Mouse (Mus musculus) heart, embryonic 12.5 days (tissue): ENCODE data around the gene Mrpl2. TPM values are rescaled to one million over a fixed set of nuclear protein-coding genes. Genes with fewer than 3 reads are reported as not detected.

Experiments
- ATAC-seq: fragments of 200-750 bp; cut with Nextera tagmentation; 2 replicates; pipeline ENCODE4 v1.8.0; 2017; ENCODE audit warnings: moderate TSS enrichment, moderate library complexity; ENCODE audit not compliant: insufficient number of reproducible peaks, low FRiP score
- H3K27ac ChIP-seq: fragments of 300-500 bp; sonication (generic); 2 replicates; pipeline ENCODE4 v1.5.1; 2016; ENCODE audit warnings: mild to moderate bottlenecking, moderate library complexity; ENCODE audit not compliant: poor library complexity, severe bottlenecking
- H3K27me3 ChIP-seq: fragments of 300-500 bp; sonication (generic); replicated peaks from 2 replicates; pipeline ENCODE4 v1.6.1; 2016; ENCODE audit warnings: mild to moderate bottlenecking, moderate library complexity
- H3K36me3 ChIP-seq: fragments of 300-500 bp; sonication (generic); 2 replicates; pipeline ENCODE4 v1.6.1; 2016; ENCODE audit warnings: mild to moderate bottlenecking, moderate library complexity
- H3K4me1 ChIP-seq: fragments of 300-500 bp; sonication (generic); replicated peaks from 2 replicates; pipeline ENCODE4 v1.6.1; 2016; ENCODE audit warnings: mild to moderate bottlenecking
- H3K4me2 ChIP-seq: fragments of 300-500 bp; sonication (generic); 2 replicates; pipeline ENCODE4 v1.6.1; 2016; ENCODE audit warnings: mild to moderate bottlenecking, moderate library complexity
- H3K4me3 ChIP-seq: fragments of 300-500 bp; sonication (generic); 2 replicates; pipeline ENCODE4 v1.5.1; 2016; ENCODE audit warnings: mild to moderate bottlenecking
- H3K9ac ChIP-seq: fragments of 300-500 bp; sonication (generic); 2 replicates; pipeline ENCODE4 v1.6.1; 2016; ENCODE audit warnings: mild to moderate bottlenecking, moderate library complexity
- H3K9me3 ChIP-seq: fragments of 300-500 bp; sonication (generic); replicated peaks from 2 replicates; pipeline ENCODE4 v1.6.1; 2016; ENCODE audit warnings: mild to moderate bottlenecking, moderate library complexity
- WGBS: fragments of 180-500 bp; shearing (Covaris S2); methylation state at CpG from one replicate; pipeline ENCODE4 v1.1.7; 2016; 5-methylcytosine and 5-hydroxymethylcytosine counted together
- polyA plus RNA-seq: library from polyadenylated mRNA; unstranded; fragments of >200 nt; fragmentation: Nextera tagmentation; extraction: Ambion mirVana; gene quantifications from 2 replicates; pipeline ENCODE4 v1.2.1, GENCODE M21; 2016

Gene Mrpl2
- 90.9 and 99.0 TPM in 2 replicates for polyA plus RNA-seq

DNA sequence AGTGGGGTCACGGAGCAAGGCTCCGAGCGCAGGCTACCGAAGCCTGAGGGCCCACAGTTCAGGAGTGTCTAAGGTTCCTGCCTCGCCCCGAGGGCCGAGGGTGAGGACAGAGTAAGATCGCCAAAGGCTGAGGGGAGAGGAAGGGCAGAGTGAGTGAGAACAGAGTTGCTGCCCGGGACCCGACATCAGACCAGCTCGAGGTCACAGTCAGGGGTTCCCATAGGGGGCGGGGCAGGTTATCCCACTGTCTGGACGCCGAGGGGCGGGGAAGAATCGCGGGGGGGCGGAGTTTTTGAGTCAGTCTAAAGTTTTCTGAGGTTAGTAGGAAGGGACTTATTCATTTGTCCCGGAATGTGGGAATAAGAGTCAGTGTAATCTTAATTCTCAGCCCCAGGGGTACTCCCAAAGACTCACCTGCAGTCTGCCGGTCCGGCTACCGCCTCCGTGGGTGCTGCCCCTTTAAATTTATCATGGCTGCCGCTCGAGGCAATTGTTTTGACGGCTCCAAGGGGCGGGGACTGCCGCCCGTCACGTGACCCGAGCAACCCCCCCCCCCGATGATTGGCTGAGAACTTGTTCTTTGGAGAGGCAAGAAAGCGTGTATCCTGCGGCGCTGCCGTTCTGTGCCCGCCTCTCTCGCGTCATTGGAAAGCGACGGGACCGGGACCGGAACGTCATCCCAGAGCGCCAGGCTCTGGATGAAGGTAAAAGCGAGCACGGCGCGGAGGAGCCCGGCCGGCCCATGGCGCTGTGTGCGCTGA is at the start of gene Mrpl2, which contains the start of gene Klc4:
Gene Mrpl2 (plus strand): TSS at position 669 of the 761 bp plus-strand sequence.
Gene Klc4 (minus strand): TSS at position 462 of the 761 bp plus-strand sequence.
- ATAC-seq, result peak; percentile 86
- H3K27ac ChIP-seq, result peak within 1 kb of the TSS; percentile 81
- H3K9ac ChIP-seq, result peak within 1 kb of the TSS; percentile 89
- H3K27me3 ChIP-seq, result no peaks in the 10 kb centered on the region
- no peaks in the 10 kb centered on the region for H3K9me3 ChIP-seq
- H3K4me2 ChIP-seq, result peak within 1 kb of the TSS; percentile 91
- peaks cover 34% of the 10 kb centered on the region for H3K36me3 ChIP-seq
- H3K4me3 ChIP-seq, result peak within 1 kb of the TSS; percentile 89
- WGBS, result under 1% methylated on average over 53 of the region's 53 CpGs
- peaks cover 29% of the 10 kb centered on the region for H3K4me1 ChIP-seq

DNA sequence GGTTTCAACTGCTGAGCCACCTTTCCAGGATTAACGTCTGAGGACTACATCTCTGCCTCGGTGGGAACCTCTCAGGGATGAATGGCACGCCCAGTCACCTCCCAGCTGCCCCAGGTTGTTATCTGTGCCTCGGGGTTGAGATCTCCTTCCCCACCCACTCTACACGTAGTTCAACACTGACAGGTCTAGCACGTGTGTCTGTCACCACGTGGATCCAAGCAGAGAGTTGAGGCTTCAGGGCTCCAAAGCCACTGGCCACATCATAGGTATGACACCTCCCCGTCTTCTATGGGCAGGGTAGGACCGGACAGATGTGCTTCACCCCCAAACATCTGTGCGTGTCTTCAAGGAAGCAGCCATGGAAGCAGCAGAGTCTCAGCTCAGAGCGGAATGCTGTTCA is 48.1 kb upstream of the Mrpl2 start:
- Histone ChIP-seq H3K9ac (no peak overlapping the region), H3K9me3 (no peaks in the 10 kb centered on the region), H3K4me1 (peaks cover 55% of the 10 kb centered on the region), H3K27me3 (no peaks in the 10 kb centered on the region), H3K36me3 (peaks cover 29% of the 10 kb centered on the region), H3K27ac (no peak overlapping the region), H3K4me2 (no peak overlapping the region), H3K4me3 (no peak overlapping the region)
- 71% methylated on average over 11 of the region's 11 CpGs for WGBS
- no peak for ATAC-seq

DNA sequence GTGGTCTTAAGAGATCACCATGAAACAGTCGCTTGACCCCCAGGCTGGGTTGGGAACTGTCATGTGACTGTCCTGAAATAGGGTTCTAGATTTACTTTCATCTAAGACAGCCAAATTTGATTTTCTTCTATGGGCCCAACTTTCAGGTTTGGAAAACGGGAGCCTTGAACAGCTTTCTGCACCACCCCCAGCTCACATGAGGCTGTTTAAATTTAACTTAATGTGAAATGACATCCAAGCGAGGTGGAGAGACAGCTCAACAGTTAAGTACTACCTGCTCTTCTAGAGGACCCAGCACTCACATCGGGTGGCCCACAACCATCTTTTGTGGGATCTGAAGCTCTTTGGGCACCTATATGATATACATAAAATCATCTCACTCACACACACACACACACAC is 47.1 kb upstream of the Mrpl2 start:
- Histone ChIP-seq H3K9me3 (no peaks in the 10 kb centered on the region), H3K9ac (no peak overlapping the region), H3K36me3 (peaks cover 29% of the 10 kb centered on the region), H3K27ac (no peak overlapping the region), H3K4me1 (peaks cover 47% of the 10 kb centered on the region), H3K4me2 (no peak overlapping the region), H3K27me3 (no peaks in the 10 kb centered on the region), H3K4me3 (no peak overlapping the region)
- 71% methylated on average over 4 of the region's 4 CpGs for WGBS
- no peak for ATAC-seq

DNA sequence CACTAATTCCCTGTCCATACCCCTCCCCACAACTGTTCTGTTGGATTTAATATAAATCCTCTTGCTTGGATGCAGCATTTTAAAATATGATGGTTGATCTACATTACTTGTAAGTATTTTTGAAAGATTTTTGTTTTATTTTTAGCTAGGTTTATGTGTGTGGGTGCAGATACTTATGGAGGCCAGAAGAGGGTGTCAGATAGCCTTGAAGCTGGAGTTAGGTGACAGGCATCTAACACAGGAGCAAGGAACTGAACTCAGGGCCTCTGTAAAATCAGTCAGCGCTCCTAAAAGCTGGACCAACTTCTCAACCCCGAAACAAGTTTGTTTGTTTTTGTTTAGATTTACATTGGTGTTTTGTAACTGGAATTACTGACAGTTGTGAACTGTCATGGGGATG is 45.5 kb upstream of the Mrpl2 start:
- ATAC-seq, result no peak
- H3K4me2 ChIP-seq, result no peak overlapping the region
- no peaks in the 10 kb centered on the region for H3K27me3 ChIP-seq
- no peak overlapping the region for H3K9ac ChIP-seq
- peaks cover 29% of the 10 kb centered on the region for H3K36me3 ChIP-seq
- H3K4me3 ChIP-seq, result no peak overlapping the region
- peaks cover 45% of the 10 kb centered on the region for H3K4me1 ChIP-seq
- WGBS, result 91% methylated on average over 2 of the region's 2 CpGs
- H3K9me3 ChIP-seq, result no peaks in the 10 kb centered on the region
- no peak overlapping the region for H3K27ac ChIP-seq

DNA sequence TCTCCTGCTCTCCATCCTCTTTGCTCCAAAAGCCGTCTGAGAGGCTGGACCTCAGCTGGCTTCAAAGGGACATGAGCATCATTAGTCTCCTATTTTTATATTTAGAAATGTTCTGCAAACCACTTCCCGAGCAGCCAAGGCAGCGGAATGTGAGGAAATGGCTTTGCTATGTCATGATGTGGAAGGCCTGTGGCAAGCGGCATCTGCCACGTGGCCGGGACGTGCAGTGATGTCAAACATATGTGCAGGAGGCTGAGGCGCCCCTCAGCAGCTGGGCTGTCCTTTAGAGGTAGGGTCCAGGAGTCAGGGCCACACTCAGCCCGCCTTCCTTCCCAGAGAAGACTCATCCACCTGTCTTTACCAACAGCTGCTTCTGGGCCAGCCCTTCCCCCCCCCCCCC is 43.8 kb upstream of the Mrpl2 start:
- H3K27me3 ChIP-seq, result no peaks in the 10 kb centered on the region
- peaks cover 19% of the 10 kb centered on the region for H3K36me3 ChIP-seq
- H3K4me1 ChIP-seq, result peaks cover 45% of the 10 kb centered on the region
- WGBS, result 56% methylated on average over 9 of the region's 9 CpGs
- ATAC-seq, result no peak
- H3K9me3 ChIP-seq, result no peaks in the 10 kb centered on the region
- H3K9ac ChIP-seq, result 0 out of 2 replicates have a peak overlapping the region, but pooled peaks have one; percentile 31
- H3K4me3 ChIP-seq, result no peak overlapping the region
- H3K4me2 ChIP-seq, result 0 out of 2 replicates have a peak overlapping the region, but pooled peaks have one; percentile 2
- H3K27ac ChIP-seq, result peak overlapping the region; percentile 68; the same call in 1 of the 2 replicates

DNA sequence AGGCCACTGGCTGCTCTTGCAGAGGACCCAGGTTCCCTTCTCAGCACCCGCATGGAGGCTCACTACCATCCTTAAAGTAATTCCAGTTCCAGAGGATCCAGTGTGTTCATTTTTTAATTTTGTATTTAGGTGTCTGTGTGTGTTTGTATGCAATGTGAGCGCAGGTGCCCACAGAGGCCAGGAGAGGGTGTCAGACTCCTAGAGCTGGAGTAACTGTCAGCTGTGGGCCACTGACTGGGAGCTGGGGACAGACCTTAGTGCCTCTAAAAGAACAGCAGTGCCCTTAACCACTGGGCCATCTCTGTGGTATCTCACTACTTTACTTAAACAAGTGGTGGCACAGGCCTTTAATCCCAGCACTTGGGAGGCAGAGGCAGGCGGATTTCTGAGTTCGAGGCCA is 42.8 kb upstream of the Mrpl2 start:
- Histone ChIP-seq H3K27me3 (no peaks in the 10 kb centered on the region), H3K9me3 (no peaks in the 10 kb centered on the region), H3K4me2 (no peak overlapping the region), H3K9ac (no peak overlapping the region), H3K36me3 (peaks cover 14% of the 10 kb centered on the region), H3K4me1 (peaks cover 44% of the 10 kb centered on the region), H3K27ac (no peak overlapping the region), H3K4me3 (no peak overlapping the region)
- ATAC-seq, result no peak
- 88% methylated on average over 4 of the region's 4 CpGs for WGBS

DNA sequence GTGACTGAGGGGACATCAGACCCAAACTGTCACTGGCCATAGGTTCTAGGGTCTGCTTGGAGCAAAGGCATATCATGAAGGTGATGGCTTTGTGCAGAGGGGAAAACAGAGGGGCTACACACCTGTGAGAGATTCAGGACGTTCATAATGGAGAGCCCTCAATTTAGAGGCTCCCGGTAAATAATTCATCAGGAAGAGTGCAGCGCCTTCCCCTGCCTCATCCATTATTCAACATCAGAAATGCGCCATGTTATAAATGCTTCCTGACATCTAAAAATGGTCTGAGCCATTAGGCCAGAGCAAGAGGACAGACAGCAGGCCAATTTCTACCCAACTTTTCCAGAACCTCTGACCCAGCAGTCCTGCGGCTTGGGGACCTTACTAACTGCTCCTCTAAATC is 40.9 kb upstream of the Mrpl2 start:
- WGBS, result 80% methylated on average over 5 of the region's 5 CpGs
- Histone ChIP-seq H3K27ac (no peak overlapping the region), H3K4me1 (peaks cover 36% of the 10 kb centered on the region), H3K9ac (no peak overlapping the region), H3K9me3 (no peaks in the 10 kb centered on the region), H3K36me3 (peaks cover 13% of the 10 kb centered on the region), H3K27me3 (no peaks in the 10 kb centered on the region), H3K4me3 (no peak overlapping the region), H3K4me2 (no peak overlapping the region)
- no peak for ATAC-seq

DNA sequence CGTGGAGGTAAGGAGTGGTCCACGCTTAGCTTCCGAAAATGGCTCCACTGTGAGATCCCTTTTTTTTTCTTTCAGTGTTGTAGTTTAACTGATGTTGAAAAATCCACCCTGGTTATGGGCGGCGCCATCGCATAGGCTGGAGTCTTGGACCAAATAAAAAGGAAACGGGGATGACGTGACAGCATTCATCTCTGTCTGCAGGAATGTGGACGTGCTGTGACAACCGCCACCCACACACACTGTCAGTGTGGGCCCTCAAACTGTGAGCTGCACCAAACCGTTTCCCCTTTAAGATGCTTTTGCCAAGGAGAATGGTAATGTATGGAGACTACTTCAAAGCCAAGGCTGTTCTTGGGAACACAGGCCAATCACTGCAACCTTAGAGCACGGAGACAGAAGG is 40.0 kb upstream of the Mrpl2 start:
- Histone ChIP-seq H3K27ac (no peak overlapping the region), H3K4me1 (peaks cover 43% of the 10 kb centered on the region)

DNA sequence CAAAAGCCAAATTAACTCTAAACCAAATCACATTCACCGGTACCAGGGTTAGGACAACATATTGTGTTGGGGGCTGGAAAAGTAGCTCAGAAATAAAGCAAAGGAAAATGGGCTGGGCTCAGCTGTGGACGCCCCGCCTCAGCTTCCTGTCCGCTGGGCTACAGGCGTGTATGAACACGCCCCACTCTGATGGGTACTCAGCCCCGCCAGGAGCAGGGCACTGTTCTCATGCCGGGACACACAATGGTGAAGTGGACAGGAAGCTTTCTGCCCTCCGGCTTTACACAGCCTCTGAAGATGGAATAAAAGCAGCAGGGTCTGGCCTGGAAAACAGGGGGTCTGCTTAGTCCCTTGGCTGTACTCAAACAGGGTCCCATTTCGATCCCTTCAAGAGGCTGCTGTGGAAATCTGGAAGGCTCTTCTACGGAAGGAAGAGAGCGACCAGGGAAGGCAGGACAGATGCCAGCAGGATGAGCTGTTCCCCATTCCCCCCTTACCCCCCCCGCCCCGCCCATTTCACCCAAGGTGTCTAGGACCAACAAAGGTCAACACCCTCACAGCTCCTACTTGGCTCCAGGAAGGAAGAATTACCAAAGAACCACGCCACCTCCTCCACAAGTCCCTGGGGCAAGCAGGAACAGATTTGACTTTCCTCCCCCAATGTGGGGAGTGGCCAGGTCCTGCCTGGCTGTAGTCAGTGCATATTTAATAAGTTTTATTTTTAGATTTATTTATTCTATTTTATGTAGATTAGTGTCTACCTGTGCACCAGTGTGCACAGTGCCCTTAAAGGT is 36.1 kb upstream of the Mrpl2 start:
- H3K9ac ChIP-seq, result 0 out of 2 replicates have a peak overlapping the region, but pooled peaks have one; percentile 26
- peak; percentile 70 for ATAC-seq
- H3K9me3 ChIP-seq, result no peaks in the 10 kb centered on the region
- 53% methylated on average over 15 of the region's 15 CpGs for WGBS
- H3K4me3 ChIP-seq, result no peak overlapping the region
- H3K27me3 ChIP-seq, result no peaks in the 10 kb centered on the region
- H3K36me3 ChIP-seq, result peaks cover 4% of the 10 kb centered on the region
- H3K4me2 ChIP-seq, result peak overlapping the region; percentile 42
- peak overlapping the region; percentile 61 for H3K27ac ChIP-seq
- peaks cover 56% of the 10 kb centered on the region for H3K4me1 ChIP-seq

More for the DNA sequence above, 40.0 kb upstream of the Mrpl2 start:
- Histone ChIP-seq H3K27me3 (no peaks in the 10 kb centered on the region), H3K9ac (no peak overlapping the region), H3K4me3 (no peak overlapping the region), H3K36me3 (peaks cover 11% of the 10 kb centered on the region), H3K9me3 (no peaks in the 10 kb centered on the region), H3K4me2 (no peak overlapping the region)
- WGBS, result 83% methylated on average over 12 of the region's 12 CpGs
- no peak for ATAC-seq

DNA sequence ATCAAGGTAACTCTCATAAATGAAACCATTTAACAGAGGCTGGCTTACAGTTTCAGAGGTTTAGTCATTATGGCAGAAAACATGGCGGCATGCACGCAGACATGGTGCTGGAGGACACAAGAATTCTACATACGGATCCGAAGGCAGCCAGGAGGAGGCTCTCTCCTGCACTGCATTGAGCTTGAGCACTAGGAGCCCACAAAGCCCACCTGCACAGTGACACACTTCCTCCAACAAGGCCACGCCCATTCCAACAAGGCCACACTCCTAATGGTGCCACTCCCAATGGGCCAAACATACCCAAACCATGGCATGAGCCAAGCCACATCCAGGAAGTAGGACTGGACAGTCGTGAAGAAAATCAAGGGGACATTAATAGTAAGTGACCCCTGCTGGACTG is 34.7 kb upstream of the Mrpl2 start:
- no peaks in the 10 kb centered on the region for H3K27me3 ChIP-seq
- 92% methylated on average over 6 of the region's 6 CpGs for WGBS
- ATAC-seq, result no peak
- no peak overlapping the region for H3K4me2 ChIP-seq
- H3K4me3 ChIP-seq, result no peak overlapping the region
- no peak overlapping the region for H3K27ac ChIP-seq
- H3K36me3 ChIP-seq, result peaks cover 4% of the 10 kb centered on the region
- peaks cover 51% of the 10 kb centered on the region for H3K4me1 ChIP-seq
- no peaks in the 10 kb centered on the region for H3K9me3 ChIP-seq
- no peak overlapping the region for H3K9ac ChIP-seq

DNA sequence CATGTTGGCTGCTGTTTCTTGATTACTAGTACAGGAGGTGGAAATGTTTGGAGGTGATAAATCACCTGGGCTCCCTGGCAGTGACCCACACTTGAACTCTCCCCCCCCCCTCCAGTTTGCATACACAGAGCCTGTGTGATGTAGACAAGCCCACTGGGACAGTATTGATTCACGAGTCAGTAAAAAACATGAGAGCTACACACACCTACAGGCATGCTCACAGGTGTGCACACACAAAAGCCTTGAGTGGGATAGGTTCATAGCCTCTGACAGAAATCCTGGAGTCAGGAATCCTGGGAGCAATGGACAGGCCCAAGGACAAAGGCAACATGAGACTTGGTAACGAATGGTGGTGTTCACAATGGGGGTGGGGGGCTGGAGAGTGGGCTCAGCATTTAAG is 33.8 kb upstream of the Mrpl2 start:
- H3K27me3 ChIP-seq, result no peaks in the 10 kb centered on the region
- no peak for ATAC-seq
- 69% methylated on average over 2 of the region's 2 CpGs for WGBS
- H3K4me2 ChIP-seq, result no peak overlapping the region
- H3K4me1 ChIP-seq, result peaks cover 60% of the 10 kb centered on the region
- no peak overlapping the region for H3K9ac ChIP-seq
- no peak overlapping the region for H3K4me3 ChIP-seq
- H3K36me3 ChIP-seq, result peaks cover 4% of the 10 kb centered on the region
- peak overlapping the region; percentile 60; the same call in 1 of the 2 replicates for H3K27ac ChIP-seq
- no peaks in the 10 kb centered on the region for H3K9me3 ChIP-seq
